Mouse (Mus musculus) bone marrow, adult 2 months (tissue): ENCODE results near the gene Miga2.

ENCODE experiments used
- CTCF ChIP-seq: fragments of 200-500 bp; IDR thresholded peaks from 2 replicates; pipeline ENCODE4 v1.5.1; 2011; ENCODE audit warnings: low read length, control low read depth; ENCODE audit not compliant: control insufficient read depth, insufficient read depth
- POLR2A ChIP-seq: fragments of 200-500 bp; IDR thresholded peaks from 2 replicates; pipeline ENCODE4 v1.6.1; 2011; ENCODE audit warnings: low read depth, mild to moderate bottlenecking, control low read depth, low read length, borderline replicate concordance; ENCODE audit not compliant: control insufficient read depth

DNA sequence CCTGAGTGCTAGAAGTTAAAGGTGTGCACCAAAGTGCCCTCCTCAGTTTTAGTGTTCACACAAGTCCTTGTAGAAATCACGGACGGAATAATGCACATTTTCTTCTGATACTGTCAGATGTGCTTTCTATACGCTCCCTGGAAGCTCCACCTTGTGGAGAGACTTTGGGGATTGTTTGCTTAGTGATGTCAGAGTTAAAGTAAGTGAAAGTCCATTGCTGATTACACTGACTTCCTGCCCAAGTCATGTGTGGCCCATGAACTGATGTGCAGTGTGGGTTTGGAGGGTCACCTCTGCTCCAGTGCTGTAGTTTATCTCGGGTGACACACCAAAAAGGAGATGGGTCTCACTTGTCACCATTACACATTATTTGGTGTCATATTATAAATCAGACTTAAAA, 44.8 kb upstream of the Miga2 start:
- no peak for TF ChIP-seq CTCF
- TF ChIP-seq POLR2A, result no peak
